Mouse (Mus musculus) liver, embryonic 12.5 days (tissue): ENCODE results near the gene 1700047I17Rik2. TPM values are rescaled to one million over a fixed set of nuclear protein-coding genes. Genes with fewer than 3 reads are reported as not detected.
A peak's percentile ranks its signal among the peaks of the same experiment; 100 is the strongest.
"Not testable (repeated sequence)": the region's sequence is repeated elsewhere in the genome, so short reads cannot be mapped to it uniquely, and the experiment has no call there.

Experiments used
- ATAC-seq: fragments of 200-750 bp; cut with Nextera tagmentation; 2 replicates; pipeline ENCODE4 v1.8.0; 2017; ENCODE audit warnings: moderate number of reproducible peaks, mild to moderate bottlenecking, moderate library complexity
- H3K27ac ChIP-seq: fragments of 300-500 bp; sonication (generic); 2 replicates; pipeline ENCODE4 v1.5.1; 2016; ENCODE audit warnings: mild to moderate bottlenecking
- H3K27me3 ChIP-seq: fragments of 300-500 bp; sonication (generic); replicated peaks from 2 replicates; pipeline ENCODE4 v1.6.1; 2016; ENCODE audit warnings: mild to moderate bottlenecking, moderate library complexity
- H3K36me3 ChIP-seq: fragments of 300-500 bp; sonication (generic); 2 replicates; pipeline ENCODE4 v1.6.1; 2016; ENCODE audit warnings: mild to moderate bottlenecking, moderate library complexity
- H3K4me1 ChIP-seq: fragments of 300-500 bp; sonication (generic); 2 replicates; pipeline ENCODE4 v1.6.1; 2016
- H3K4me2 ChIP-seq: fragments of 300-500 bp; sonication (generic); 2 replicates; pipeline ENCODE4 v1.6.1; 2016; ENCODE audit warnings: mild to moderate bottlenecking, moderate library complexity
- H3K4me3 ChIP-seq: fragments of 300-500 bp; sonication (generic); 2 replicates; pipeline ENCODE4 v1.5.1; 2016; ENCODE audit warnings: mild to moderate bottlenecking, moderate library complexity
- H3K9ac ChIP-seq: fragments of 300-500 bp; sonication (generic); 2 replicates; pipeline ENCODE4 v1.6.1; 2016; ENCODE audit warnings: mild to moderate bottlenecking, moderate library complexity
- H3K9me3 ChIP-seq: fragments of 300-500 bp; sonication (generic); replicated peaks from 2 replicates; pipeline ENCODE4 v1.6.1; 2016; ENCODE audit warnings: mild to moderate bottlenecking, moderate library complexity
- WGBS: fragments of 180-500 bp; shearing (Covaris S2); methylation state at CpG from one replicate; pipeline ENCODE4 v1.1.7; 2016; ENCODE audit not compliant: insufficient replicate concordance; 5-methylcytosine and 5-hydroxymethylcytosine counted together
- polyA plus RNA-seq: library from polyadenylated mRNA; unstranded; fragments of >200 nt; fragmentation: Nextera tagmentation; extraction: Ambion mirVana; gene quantifications from 2 replicates; pipeline ENCODE4 v1.2.1, GENCODE M21; 2016

The 1700047I17Rik2 gene
- polyA plus RNA-seq = 2.1 TPM in 1 of 2 replicates, not detected in the other

DNA sequence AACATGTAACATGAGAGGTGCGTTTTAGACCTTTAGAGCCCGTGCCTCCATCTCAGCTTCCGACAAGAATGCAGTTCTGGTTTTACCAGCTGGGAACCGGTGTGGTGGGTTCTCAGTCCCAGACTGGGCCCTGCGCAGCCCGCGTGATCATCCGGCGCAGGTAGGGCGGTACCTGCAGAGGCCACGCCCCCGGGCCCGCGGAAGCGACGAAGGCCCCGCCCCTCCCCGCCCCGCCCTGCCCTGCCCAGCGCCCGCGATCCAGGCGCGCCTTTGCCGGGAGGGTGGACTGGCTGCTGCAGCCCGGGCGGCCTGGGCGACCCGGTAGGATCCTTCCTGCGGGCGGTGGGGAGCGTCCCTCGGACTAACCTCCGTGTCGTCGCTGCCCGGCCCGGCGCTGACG is at the start of gene 1700047I17Rik2:
Gene 1700047I17Rik2 (plus strand): TSS at position 287 of the 400 bp plus-strand sequence.
- H3K9me3 ChIP-seq, H3K4me1 ChIP-seq, H3K4me3 ChIP-seq, H3K27ac ChIP-seq, H3K36me3 ChIP-seq, H3K9ac ChIP-seq, H3K27me3 ChIP-seq, H3K4me2 ChIP-seq: not testable (repeated sequence)
- no CpG with 5 or more reads among the region's 40 CpGs for WGBS
- peak; percentile 97 for ATAC-seq

DNA sequence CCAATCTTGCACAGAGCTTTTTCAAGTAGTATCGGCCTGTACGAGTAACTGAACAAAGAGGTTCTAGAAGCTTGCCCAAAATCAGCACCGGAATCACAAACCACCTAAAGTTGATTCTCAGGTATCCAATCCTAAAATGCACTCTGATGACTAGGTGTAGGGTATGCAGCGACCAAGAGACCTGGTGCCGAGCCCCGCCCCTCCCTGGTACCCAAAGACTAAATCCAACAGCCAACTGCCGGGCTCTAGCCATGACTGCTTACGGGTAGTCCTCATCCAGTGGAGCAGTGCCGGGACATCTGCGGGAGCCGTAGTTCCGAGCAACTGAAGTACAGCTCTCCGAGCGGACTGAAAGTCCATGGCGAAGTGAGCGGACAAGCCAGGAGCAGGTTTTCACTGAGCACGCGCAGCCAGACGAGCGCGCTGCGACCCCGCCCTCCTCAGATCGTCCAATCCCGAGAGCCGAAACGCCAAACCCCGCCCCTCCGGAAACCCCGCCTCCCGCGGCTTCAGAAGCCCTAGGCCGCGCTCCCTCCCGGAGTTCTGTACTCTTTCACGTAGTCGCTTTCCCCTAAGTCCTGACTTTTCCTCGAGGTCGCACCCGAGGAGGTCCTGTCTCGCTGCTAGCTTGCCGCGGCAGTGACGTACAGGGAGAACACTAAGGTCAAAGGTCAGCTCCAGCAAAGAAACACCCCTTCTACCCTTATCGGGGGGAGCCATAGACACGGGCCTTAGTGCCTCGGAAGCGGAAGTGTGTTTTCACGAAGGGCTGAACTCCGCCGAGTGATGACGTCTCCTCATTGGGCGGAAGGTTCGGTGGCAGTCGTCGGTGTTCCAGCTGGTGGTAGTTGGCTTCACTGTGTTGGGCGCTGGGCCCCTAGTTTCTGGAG is 44.6 kb upstream of the 1700047I17Rik2 start, which contains the start of gene Srp54b:
Gene Srp54b (plus strand): TSS at position 546 of the 890 bp plus-strand sequence.
- peak within 1 kb of the TSS; percentile 48; the same call in 1 of the 2 replicates for H3K9ac ChIP-seq
- peak; percentile 97 for ATAC-seq
- not testable (repeated sequence) for H3K27me3 ChIP-seq, H3K4me1 ChIP-seq, H3K9me3 ChIP-seq, H3K36me3 ChIP-seq, H3K4me2 ChIP-seq, H3K27ac ChIP-seq
- peak within 1 kb of the TSS; percentile 48 for H3K4me3 ChIP-seq
- no CpG with 5 or more reads among the region's 57 CpGs for WGBS

DNA sequence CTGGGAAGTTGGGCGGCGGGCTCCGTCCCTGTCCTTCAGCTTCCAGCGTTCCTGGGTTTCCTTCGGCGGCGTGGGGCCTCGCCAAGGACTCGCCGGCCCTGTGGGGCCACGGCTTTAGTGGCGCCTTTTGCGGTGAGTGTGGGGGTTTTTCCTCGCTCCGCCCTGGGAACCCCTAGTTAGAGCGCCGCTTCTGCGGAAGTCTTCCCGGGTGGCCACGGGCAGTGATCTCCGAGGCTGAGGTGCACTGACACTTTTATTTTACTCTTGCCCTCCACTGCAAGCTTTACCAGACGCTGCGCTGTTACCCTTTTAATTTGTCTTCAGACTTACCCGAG is 44.0 kb upstream of the 1700047I17Rik2 start:
- not testable (repeated sequence) for H3K36me3 ChIP-seq, H3K9me3 ChIP-seq, H3K27me3 ChIP-seq, H3K4me1 ChIP-seq, H3K4me2 ChIP-seq, H3K27ac ChIP-seq
- ATAC-seq = peak; percentile 42
- peak overlapping the region; percentile 48; the same call in 1 of the 2 replicates for H3K9ac ChIP-seq
- WGBS = 3% methylated on average over 12 of the region's 24 CpGs
- H3K4me3 ChIP-seq = peak overlapping the region; percentile 48

DNA sequence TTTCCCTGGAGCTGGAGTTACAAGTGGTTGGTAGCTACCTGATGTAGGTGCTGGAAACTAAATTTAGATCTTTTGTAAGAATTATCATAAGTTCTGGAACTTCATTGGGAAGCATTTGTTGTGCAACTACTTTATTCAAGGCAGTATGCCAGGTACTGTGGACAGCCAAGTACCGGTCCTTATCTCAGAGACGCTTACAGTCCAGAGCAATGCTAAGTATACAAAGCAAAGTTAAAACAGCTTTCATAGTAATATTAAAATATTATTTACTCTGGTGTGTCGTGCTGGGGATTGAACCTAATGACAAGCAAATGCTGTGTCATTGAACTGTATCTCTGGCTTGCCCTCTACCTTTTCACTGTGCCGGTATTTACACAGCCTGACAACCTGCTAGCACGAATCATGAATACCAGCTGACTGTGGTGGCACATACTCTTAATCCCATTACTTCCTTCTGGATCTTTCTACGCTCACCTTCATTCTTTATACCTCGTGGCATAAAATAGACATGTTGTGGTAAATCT is 32.3 kb upstream of the 1700047I17Rik2 start:
- H3K36me3 ChIP-seq, H3K9me3 ChIP-seq, H3K27me3 ChIP-seq, H3K4me3 ChIP-seq, H3K9ac ChIP-seq, ATAC-seq, H3K4me2 ChIP-seq, H3K27ac ChIP-seq, H3K4me1 ChIP-seq: not testable (repeated sequence)
- no CpG with 5 or more reads among the region's 7 CpGs for WGBS

DNA sequence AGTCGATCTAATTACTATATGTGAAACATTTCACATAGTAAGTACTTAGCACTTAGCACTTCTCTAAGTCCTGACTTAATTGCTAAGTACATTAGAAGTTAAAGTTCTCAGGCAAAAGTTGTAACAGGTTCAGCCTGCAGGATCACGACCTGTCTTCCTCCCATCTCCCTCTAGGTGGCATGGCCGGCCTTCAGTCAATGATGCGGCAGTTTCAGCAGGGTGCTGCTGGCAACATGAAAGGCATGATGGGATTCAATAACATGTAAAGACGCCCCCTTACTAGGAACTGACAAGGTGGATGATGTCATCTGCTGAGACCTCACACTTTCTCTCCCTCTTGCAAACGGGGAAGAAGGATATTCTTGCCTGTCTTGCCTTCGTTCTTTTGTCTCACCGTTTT is 11.7 kb upstream of the 1700047I17Rik2 start:
- not testable (repeated sequence) for H3K27ac ChIP-seq, H3K9ac ChIP-seq, H3K4me1 ChIP-seq, H3K9me3 ChIP-seq, H3K4me3 ChIP-seq, H3K27me3 ChIP-seq, H3K4me2 ChIP-seq, H3K36me3 ChIP-seq
- WGBS = no CpG with 5 or more reads among the region's 8 CpGs
- ATAC-seq = 0 out of 2 replicates have a peak, but pooled peaks have one; percentile 42

DNA sequence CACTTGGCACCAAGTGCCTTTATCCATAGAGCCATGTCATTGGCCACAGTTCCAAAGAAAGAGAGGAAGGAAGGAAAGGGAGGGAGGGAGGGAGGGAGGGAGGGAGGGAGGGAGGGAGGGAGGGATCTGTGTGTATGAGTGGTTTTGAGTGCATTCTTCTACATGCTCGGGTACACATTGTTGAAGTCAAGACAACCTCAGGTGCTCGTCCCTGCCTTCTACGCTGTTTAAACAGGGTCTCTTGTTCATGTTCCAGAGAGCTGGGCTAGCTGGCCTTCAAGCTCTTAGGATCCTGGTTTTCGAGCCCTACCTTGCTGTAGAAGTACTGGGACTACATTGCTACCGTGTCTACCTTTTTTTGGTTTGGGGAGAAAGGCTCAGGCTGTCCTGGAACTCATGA is 10.3 kb upstream of the 1700047I17Rik2 start:
- not testable (repeated sequence) for H3K9me3 ChIP-seq, H3K4me3 ChIP-seq, H3K4me2 ChIP-seq, H3K4me1 ChIP-seq, H3K27ac ChIP-seq, ATAC-seq, H3K27me3 ChIP-seq, H3K9ac ChIP-seq, H3K36me3 ChIP-seq
- no CpG with 5 or more reads among the region's 5 CpGs for WGBS

DNA sequence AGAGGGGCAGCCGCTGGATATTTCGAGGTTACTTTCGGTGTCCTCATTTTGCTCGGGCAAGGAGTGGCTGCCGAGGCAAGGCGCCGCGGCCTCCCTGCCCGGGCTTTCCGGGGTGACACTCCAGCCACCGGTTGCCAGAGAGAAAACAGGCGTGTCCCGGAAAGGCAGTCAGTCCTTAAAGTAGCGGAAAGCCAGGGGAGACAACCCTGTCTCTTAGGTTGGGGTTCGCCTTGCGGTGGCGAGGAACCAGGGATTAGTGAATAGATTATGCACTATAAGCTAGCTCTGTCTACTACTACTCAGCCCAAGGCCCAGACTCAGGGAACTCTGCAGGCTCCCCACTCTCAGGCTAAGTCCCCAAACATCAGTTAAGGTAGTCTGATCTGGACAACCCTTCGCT is 407 bp downstream of the 1700047I17Rik2 start:
- not testable (repeated sequence) for H3K9me3 ChIP-seq, H3K4me1 ChIP-seq, H3K27me3 ChIP-seq, H3K4me2 ChIP-seq, H3K9ac ChIP-seq, H3K4me3 ChIP-seq, H3K36me3 ChIP-seq, H3K27ac ChIP-seq
- peak; percentile 82 for ATAC-seq
- no CpG with 5 or more reads among the region's 18 CpGs for WGBS

DNA sequence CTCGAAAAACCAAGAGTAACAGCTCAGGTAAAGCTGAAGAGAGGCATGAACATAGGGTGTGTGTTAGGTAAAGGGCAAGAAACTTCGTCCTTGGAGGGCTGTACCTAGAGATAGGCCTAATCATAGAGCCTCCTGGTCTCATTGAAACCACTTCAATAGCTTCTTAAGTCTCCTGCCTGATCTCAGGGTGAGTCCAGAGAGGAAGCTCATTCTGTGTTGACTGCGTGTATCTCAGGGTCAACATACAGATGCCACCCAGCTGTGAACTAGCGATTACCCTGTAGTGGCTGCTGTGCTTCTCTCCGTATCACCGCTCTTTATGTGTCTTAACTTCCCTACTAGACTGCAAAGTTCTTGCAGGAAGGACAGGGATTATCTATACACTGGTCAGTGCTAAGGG is 13.6 kb downstream of the 1700047I17Rik2 start:
- WGBS = no CpG with 5 or more reads among the region's 6 CpGs
- peak; percentile 65 for ATAC-seq
- H3K9ac ChIP-seq, H3K4me3 ChIP-seq, H3K27ac ChIP-seq, H3K4me2 ChIP-seq, H3K27me3 ChIP-seq, H3K4me1 ChIP-seq, H3K9me3 ChIP-seq, H3K36me3 ChIP-seq: not testable (repeated sequence)

DNA sequence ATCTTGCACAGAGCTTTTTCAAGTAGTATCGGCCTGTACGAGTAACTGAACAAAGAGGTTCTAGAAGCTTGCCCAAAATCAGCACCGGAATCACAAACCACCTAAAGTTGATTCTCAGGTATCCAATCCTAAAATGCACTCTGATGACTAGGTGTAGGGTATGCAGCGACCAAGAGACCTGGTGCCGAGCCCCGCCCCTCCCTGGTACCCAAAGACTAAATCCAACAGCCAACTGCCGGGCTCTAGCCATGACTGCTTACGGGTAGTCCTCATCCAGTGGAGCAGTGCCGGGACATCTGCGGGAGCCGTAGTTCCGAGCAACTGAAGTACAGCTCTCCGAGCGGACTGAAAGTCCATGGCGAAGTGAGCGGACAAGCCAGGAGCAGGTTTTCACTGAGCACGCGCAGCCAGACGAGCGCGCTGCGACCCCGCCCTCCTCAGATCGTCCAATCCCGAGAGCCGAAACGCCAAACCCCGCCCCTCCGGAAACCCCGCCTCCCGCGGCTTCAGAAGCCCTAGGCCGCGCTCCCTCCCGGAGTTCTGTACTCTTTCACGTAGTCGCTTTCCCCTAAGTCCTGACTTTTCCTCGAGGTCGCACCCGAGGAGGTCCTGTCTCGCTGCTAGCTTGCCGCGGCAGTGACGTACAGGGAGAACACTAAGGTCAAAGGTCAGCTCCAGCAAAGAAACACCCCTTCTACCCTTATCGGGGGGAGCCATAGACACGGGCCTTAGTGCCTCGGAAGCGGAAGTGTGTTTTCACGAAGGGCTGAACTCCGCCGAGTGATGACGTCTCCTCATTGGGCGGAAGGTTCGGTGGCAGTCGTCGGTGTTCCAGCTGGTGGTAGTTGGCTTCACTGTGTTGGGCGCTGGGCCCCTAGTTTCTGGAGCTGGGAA is 30.5 kb downstream of the 1700047I17Rik2 start, which contains the start of gene Srp54c:
Gene Srp54c (plus strand): TSS at position 543 of the 894 bp plus-strand sequence.
- not testable (repeated sequence) for H3K4me1 ChIP-seq, H3K9me3 ChIP-seq, H3K27me3 ChIP-seq, H3K36me3 ChIP-seq
- Histone ChIP-seq H3K9ac (peak within 1 kb of the TSS; percentile 62), H3K4me2 (peak within 1 kb of the TSS; percentile 40; the same call in 1 of the 2 replicates), H3K27ac (peak within 1 kb of the TSS; percentile 75), H3K4me3 (peak within 1 kb of the TSS; percentile 57)
- WGBS = no CpG with 5 or more reads among the region's 57 CpGs
- peak; percentile 97 for ATAC-seq

DNA sequence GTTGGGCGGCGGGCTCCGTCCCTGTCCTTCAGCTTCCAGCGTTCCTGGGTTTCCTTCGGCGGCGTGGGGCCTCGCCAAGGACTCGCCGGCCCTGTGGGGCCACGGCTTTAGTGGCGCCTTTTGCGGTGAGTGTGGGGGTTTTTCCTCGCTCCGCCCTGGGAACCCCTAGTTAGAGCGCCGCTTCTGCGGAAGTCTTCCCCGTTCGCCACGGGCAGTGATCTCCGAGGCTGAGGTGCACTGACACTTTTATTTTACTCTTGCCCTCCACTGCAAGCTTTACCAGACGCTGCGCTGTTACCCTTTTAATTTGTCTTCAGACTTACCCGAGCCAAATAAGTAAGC is 31.1 kb downstream of the 1700047I17Rik2 start:
- not testable (repeated sequence) for H3K4me1 ChIP-seq, H3K9me3 ChIP-seq, H3K36me3 ChIP-seq, H3K27me3 ChIP-seq
- peak; percentile 46 for ATAC-seq
- Histone ChIP-seq H3K27ac (peak overlapping the region; percentile 75), H3K4me3 (peak overlapping the region; percentile 57), H3K4me2 (peak overlapping the region; percentile 40; the same call in 1 of the 2 replicates), H3K9ac (peak overlapping the region; percentile 62)
- WGBS = 0% methylated on average over 13 of the region's 25 CpGs

DNA sequence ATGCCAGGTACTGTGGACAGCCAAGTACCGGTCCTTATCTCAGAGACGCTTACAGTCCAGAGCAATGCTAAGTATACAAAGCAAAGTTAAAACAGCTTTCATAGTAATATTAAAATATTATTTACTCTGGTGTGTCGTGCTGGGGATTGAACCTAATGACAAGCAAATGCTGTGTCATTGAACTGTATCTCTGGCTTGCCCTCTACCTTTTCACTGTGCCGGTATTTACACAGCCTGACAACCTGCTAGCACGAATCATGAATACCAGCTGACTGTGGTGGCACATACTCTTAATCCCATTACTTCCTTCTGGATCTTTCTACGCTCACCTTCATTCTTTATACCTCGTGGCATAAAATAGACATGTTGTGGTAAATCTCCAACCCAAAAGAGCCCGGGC is 42.9 kb downstream of the 1700047I17Rik2 start:
- H3K4me2 ChIP-seq, H3K27ac ChIP-seq, H3K9me3 ChIP-seq, H3K4me3 ChIP-seq, H3K4me1 ChIP-seq, H3K36me3 ChIP-seq, H3K27me3 ChIP-seq, ATAC-seq, H3K9ac ChIP-seq: not testable (repeated sequence)
- no CpG with 5 or more reads among the region's 8 CpGs for WGBS

DNA sequence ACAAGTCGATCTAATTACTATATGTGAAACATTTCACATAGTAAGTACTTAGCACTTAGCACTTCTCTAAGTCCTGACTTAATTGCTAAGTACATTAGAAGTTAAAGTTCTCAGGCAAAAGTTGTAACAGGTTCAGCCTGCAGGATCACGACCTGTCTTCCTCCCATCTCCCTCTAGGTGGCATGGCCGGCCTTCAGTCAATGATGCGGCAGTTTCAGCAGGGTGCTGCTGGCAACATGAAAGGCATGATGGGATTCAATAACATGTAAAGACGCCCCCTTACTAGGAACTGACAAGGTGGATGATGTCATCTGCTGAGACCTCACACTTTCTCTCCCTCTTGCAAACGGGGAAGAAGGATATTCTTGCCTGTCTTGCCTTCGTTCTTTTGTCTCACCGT is 62.6 kb downstream of the 1700047I17Rik2 start:
- not testable (repeated sequence) for H3K9me3 ChIP-seq, H3K4me1 ChIP-seq, H3K9ac ChIP-seq, H3K27me3 ChIP-seq, H3K4me2 ChIP-seq, H3K27ac ChIP-seq, H3K4me3 ChIP-seq
- peaks cover 27% of the 10 kb centered on the region for H3K36me3 ChIP-seq
- peak; percentile 40; the same call in 1 of the 2 replicates for ATAC-seq
- WGBS = no CpG with 5 or more reads among the region's 8 CpGs
